Mouse (Mus musculus): ENCODE data around the gene Syndig1.

Syndig1 gene

GRCm38 (mm10) chr2:149828911-149829310, at the start of gene Syndig1:
Syndig1 (plus strand) TSS chr2:149829211.
- DNase-seq = no peak

- no peak for DNase-seq
Measured at GRCm38 (mm10) chr2:149798613-149799012, 30.4 kb upstream of the Syndig1 start.

GRCm38 (mm10) chr2:149804599-149805140, 24.3 kb upstream of the Syndig1 start:
- DNase-seq = no peak

GRCm38 (mm10) chr2:149805256-149805655, 23.8 kb upstream of the Syndig1 start:
- no peak for DNase-seq

GRCm38 (mm10) chr2:149812899-149813298, 16.1 kb upstream of the Syndig1 start:
- DNase-seq = no peak

GRCm38 (mm10) chr2:149818395-149818794, 10.6 kb upstream of the Syndig1 start:
- no peak for DNase-seq

- no peak for DNase-seq
Measured at GRCm38 (mm10) chr2:149819751-149820150, 9.3 kb upstream of the Syndig1 start.

- no peak for DNase-seq
Measured at GRCm38 (mm10) chr2:149820201-149820600, 8.8 kb upstream of the Syndig1 start.

- DNase-seq = peak in 1 of 2 experiments; percentile 26
Measured at GRCm38 (mm10) chr2:149829955-149830535, 1.0 kb downstream of the Syndig1 start.

GRCm38 (mm10) chr2:149830536-149831458, 1.8 kb downstream of the Syndig1 start, which contains the start of gene C530025M09Rik:
C530025M09Rik (minus strand) TSS chr2:149831213.
- peak; percentile 19 to 46 for DNase-seq

GRCm38 (mm10) chr2:149831459-149832245, 2.6 kb downstream of the Syndig1 start:
- no peak for DNase-seq

GRCm38 (mm10) chr2:149832301-149832700, 3.3 kb downstream of the Syndig1 start:
- DNase-seq = no peak

- DNase-seq = no peak
Measured at GRCm38 (mm10) chr2:149835091-149835490, 6.1 kb downstream of the Syndig1 start.

GRCm38 (mm10) chr2:149836471-149837135, 7.6 kb downstream of the Syndig1 start:
- DNase-seq = no peak

- no peak for DNase-seq
Measured at GRCm38 (mm10) chr2:149839666-149840065, 10.7 kb downstream of the Syndig1 start.

GRCm38 (mm10) chr2:149844575-149844974, 15.6 kb downstream of the Syndig1 start:
- DNase-seq = peak; percentile 47 to 82

- DNase-seq = no peak
Measured at GRCm38 (mm10) chr2:149848778-149849177, 19.8 kb downstream of the Syndig1 start.

- no peak for DNase-seq
Measured at GRCm38 (mm10) chr2:149861002-149861401, 32.0 kb downstream of the Syndig1 start.

GRCm38 (mm10) chr2:149865914-149866435, 37.0 kb downstream of the Syndig1 start:
- DNase-seq = no peak

GRCm38 (mm10) chr2:149870496-149870895, 41.5 kb downstream of the Syndig1 start:
- DNase-seq = no peak

GRCm38 (mm10) chr2:149872496-149872895, 43.5 kb downstream of the Syndig1 start:
- DNase-seq = no peak

- DNase-seq = no peak
Measured at GRCm38 (mm10) chr2:149873346-149873745, 44.3 kb downstream of the Syndig1 start.
